Mouse (Mus musculus): ENCODE data around the gene Fam126b. TPM values are rescaled to one million over a fixed set of nuclear protein-coding genes. Genes with fewer than 3 reads are reported as not detected.
"Not testable (repeated sequence)": the region's sequence is repeated elsewhere in the genome, so short reads cannot be mapped to it uniquely, and the experiment has no call there.

Gene Fam126b
- polyA plus RNA-seq, 1 experiment from 2014 or later, result 11.0 TPM

- WGBS, result 80% methylated on average over 1 of the region's 1 CpGs
- Histone ChIP-seq H3K4me3 (replicated peaks) (no peak overlapping the region), H3K9ac (replicated peaks) (no peak overlapping the region), H3K9me3 (no peaks in the 10 kb centered on the region), H3K27me3 (no peaks in the 10 kb centered on the region), H3K4me2 (replicated peaks) (no peak overlapping the region), H3K36me3 (no peaks in the 10 kb centered on the region), H3K4me1 (replicated peaks) (no peaks in the 10 kb centered on the region), H3K27ac (no peak overlapping the region)
- no peak for ATAC-seq
These were observed 24.0 kb upstream of the Fam126b start for GRCm38 (mm10) chr1:58610166-58610565.

DNA sequence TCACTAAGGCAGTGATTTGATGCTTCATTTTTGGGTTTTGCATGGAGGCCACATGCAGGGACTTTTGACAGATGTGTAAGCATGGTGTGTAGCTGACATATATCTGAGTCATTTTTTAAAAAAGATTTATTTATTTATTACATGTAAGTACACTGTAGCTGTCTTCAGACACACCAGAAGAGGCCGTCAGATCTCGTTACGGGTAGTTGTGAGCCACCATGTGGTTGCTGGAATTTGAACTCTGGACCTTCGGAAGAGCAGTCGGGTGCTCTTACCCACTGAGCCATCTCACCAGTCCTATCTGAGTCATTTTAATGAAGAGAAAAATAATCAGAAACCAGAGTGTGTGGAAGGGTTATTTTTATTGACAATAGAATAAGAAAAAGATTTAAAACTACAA lies 23.5 kb upstream of the Fam126b start:
- not testable (repeated sequence) for H3K9ac ChIP-seq (replicated peaks); H3K27ac ChIP-seq; H3K4me2 ChIP-seq (replicated peaks); H3K36me3 ChIP-seq; H3K4me3 ChIP-seq (replicated peaks); H3K9me3 ChIP-seq; H3K4me1 ChIP-seq (replicated peaks); ATAC-seq; H3K27me3 ChIP-seq
- WGBS, result 92% methylated on average over 5 of the region's 5 CpGs

GRCm38 (mm10) chr1:58603738-58604137 lies 17.6 kb upstream of the Fam126b start:
- H3K4me2 ChIP-seq (replicated peaks), result no peak overlapping the region
- H3K9me3 ChIP-seq, result no peaks in the 10 kb centered on the region
- H3K27ac ChIP-seq, result no peak overlapping the region
- no peaks in the 10 kb centered on the region for H3K4me1 ChIP-seq (replicated peaks)
- no peak overlapping the region for H3K9ac ChIP-seq (replicated peaks)
- no peak overlapping the region for H3K4me3 ChIP-seq (replicated peaks)
- no peaks in the 10 kb centered on the region for H3K36me3 ChIP-seq
- WGBS, result 84% methylated on average over 4 of the region's 4 CpGs
- H3K27me3 ChIP-seq, result no peaks in the 10 kb centered on the region
- ATAC-seq, result no peak

DNA sequence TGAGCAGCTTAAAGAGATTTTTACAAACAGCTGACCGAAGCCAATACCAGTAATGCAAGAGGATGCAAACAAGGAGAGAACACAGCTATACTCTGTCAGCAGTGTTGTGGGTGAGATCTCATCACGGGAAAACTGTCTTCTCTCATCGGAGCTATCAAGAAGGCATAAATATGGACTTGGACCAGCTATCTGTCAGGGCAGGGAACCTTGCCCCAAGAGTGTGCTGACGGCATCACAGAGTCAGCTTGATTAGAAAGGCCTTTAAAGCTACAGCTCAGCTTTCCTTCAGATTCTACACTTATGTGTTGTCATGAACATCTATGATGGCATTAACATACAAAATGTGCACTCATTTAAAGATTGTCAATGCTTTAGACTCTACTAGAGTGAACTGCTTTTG lies 16.6 kb upstream of the Fam126b start:
- H3K4me2 ChIP-seq (replicated peaks), result no peak overlapping the region
- H3K27me3 ChIP-seq, result no peaks in the 10 kb centered on the region
- H3K9me3 ChIP-seq, result no peaks in the 10 kb centered on the region
- H3K4me3 ChIP-seq (replicated peaks), result no peak overlapping the region
- 87% methylated on average over 4 of the region's 4 CpGs for WGBS
- H3K4me1 ChIP-seq (replicated peaks), result no peaks in the 10 kb centered on the region
- no peak overlapping the region for H3K27ac ChIP-seq
- H3K36me3 ChIP-seq, result no peaks in the 10 kb centered on the region
- ATAC-seq, result no peak
- no peak overlapping the region for H3K9ac ChIP-seq (replicated peaks)

GRCm38 (mm10) chr1:58587491-58587890 lies 1.4 kb upstream of the Fam126b start:
- peak overlapping the region; percentile 89 for H3K4me3 ChIP-seq (replicated peaks)

GRCm38 (mm10) chr1:58585373-58586170 lies 551 bp downstream of the Fam126b start:
- H3K27me3 ChIP-seq, result no peaks in the 10 kb centered on the region
- peak; percentile 89 for ATAC-seq
- peaks cover 17% of the 10 kb centered on the region for H3K4me1 ChIP-seq (replicated peaks)
- WGBS, result 7% methylated on average over 34 of the region's 36 CpGs
- no peaks in the 10 kb centered on the region for H3K9me3 ChIP-seq
- peak overlapping the region; percentile 87 for H3K4me2 ChIP-seq (replicated peaks)
- peak overlapping the region; percentile 53; the same call in 1 of the 2 replicates for H3K27ac ChIP-seq
- H3K9ac ChIP-seq (replicated peaks), result peak overlapping the region; percentile 92
- H3K4me3 ChIP-seq (replicated peaks), result peak overlapping the region; percentile 89
- no peaks in the 10 kb centered on the region; the same call in 1 of the 2 replicates for H3K36me3 ChIP-seq

More at GRCm38 (mm10) chr1:58587491-58587890, 1.4 kb upstream of the Fam126b start:
- Histone ChIP-seq H3K4me1 (replicated peaks) (peaks cover 17% of the 10 kb centered on the region), H3K9me3 (no peaks in the 10 kb centered on the region), H3K27ac (no peak overlapping the region), H3K9ac (replicated peaks) (no peak overlapping the region), H3K4me2 (replicated peaks) (peak overlapping the region; percentile 71), H3K36me3 (peaks cover 7% of the 10 kb centered on the region), H3K27me3 (no peaks in the 10 kb centered on the region)
- no peak for ATAC-seq
- 94% methylated on average over 1 of the region's 1 CpGs for WGBS

GRCm38 (mm10) chr1:58584271-58584670 lies 1.9 kb downstream of the Fam126b start:
- no peak overlapping the region for H3K9ac ChIP-seq (replicated peaks)
- H3K4me3 ChIP-seq (replicated peaks), result no peak overlapping the region
- H3K9me3 ChIP-seq, result no peaks in the 10 kb centered on the region
- peaks cover 17% of the 10 kb centered on the region for H3K4me1 ChIP-seq (replicated peaks)
- no peaks in the 10 kb centered on the region; the same call in 1 of the 2 replicates for H3K36me3 ChIP-seq
- H3K27me3 ChIP-seq, result no peaks in the 10 kb centered on the region
- 84% methylated on average over 1 of the region's 1 CpGs for WGBS
- no peak for ATAC-seq
- no peak overlapping the region for H3K27ac ChIP-seq
- H3K4me2 ChIP-seq (replicated peaks), result no peak overlapping the region

DNA sequence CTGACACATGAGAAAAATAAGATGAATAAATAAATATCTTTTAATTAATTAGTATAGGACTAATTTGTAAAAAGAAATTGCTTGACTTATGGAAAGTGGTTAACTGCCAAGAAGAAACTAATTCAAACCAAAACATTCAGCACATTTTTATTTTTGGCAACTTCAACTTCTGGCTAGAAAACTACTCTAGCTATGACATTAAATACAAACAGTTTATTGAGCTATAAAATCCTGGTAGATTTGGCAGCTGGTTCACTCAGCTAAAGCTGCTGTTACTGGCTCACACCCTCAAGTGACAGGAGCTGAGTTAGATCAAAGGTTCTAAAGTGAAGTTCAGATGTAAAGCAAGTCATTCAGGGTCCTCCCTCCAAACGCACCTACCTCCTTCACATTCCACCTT lies 3.5 kb downstream of the Fam126b start:
- no peak for ATAC-seq
- WGBS, result 93% methylated on average over 1 of the region's 1 CpGs
- Histone ChIP-seq H3K27me3 (no peaks in the 10 kb centered on the region), H3K36me3 (no peaks in the 10 kb centered on the region), H3K9ac (replicated peaks) (no peak overlapping the region), H3K4me1 (replicated peaks) (peaks cover 17% of the 10 kb centered on the region), H3K27ac (no peak overlapping the region), H3K4me3 (replicated peaks) (no peak overlapping the region), H3K4me2 (replicated peaks) (no peak overlapping the region), H3K9me3 (no peaks in the 10 kb centered on the region)

GRCm38 (mm10) chr1:58579179-58579578 lies 6.9 kb downstream of the Fam126b start:
- H3K9me3 ChIP-seq, result no peaks in the 10 kb centered on the region
- H3K36me3 ChIP-seq, result no peaks in the 10 kb centered on the region
- H3K27ac ChIP-seq, result no peak overlapping the region
- 91% methylated on average over 2 of the region's 2 CpGs for WGBS
- no peak overlapping the region for H3K4me3 ChIP-seq (replicated peaks)
- no peaks in the 10 kb centered on the region for H3K4me1 ChIP-seq (replicated peaks)
- no peak overlapping the region for H3K4me2 ChIP-seq (replicated peaks)
- no peak overlapping the region for H3K9ac ChIP-seq (replicated peaks)
- no peaks in the 10 kb centered on the region for H3K27me3 ChIP-seq
- ATAC-seq, result no peak

GRCm38 (mm10) chr1:58570437-58570836 lies 15.7 kb downstream of the Fam126b start:
- 55% methylated on average over 4 of the region's 4 CpGs for WGBS
- Histone ChIP-seq H3K36me3 (no peaks in the 10 kb centered on the region), H3K9ac (replicated peaks) (no peak overlapping the region), H3K4me2 (replicated peaks) (no peak overlapping the region), H3K27me3 (no peaks in the 10 kb centered on the region), H3K27ac (no peak overlapping the region), H3K4me3 (replicated peaks) (no peak overlapping the region), H3K9me3 (no peaks in the 10 kb centered on the region), H3K4me1 (replicated peaks) (peaks cover 4% of the 10 kb centered on the region; the same call in 1 of the 2 replicates)
- ATAC-seq, result no peak

GRCm38 (mm10) chr1:58568456-58569130 lies 17.5 kb downstream of the Fam126b start:
- Histone ChIP-seq H3K4me1 (replicated peaks) (peaks cover 4% of the 10 kb centered on the region; the same call in 1 of the 2 replicates), H3K4me3 (replicated peaks) (no peak overlapping the region), H3K27ac (no peak overlapping the region), H3K9me3 (no peaks in the 10 kb centered on the region), H3K36me3 (no peaks in the 10 kb centered on the region), H3K9ac (replicated peaks) (no peak overlapping the region), H3K4me2 (replicated peaks) (no peak overlapping the region), H3K27me3 (no peaks in the 10 kb centered on the region)
- no peak for ATAC-seq

GRCm38 (mm10) chr1:58566621-58567020 lies 19.5 kb downstream of the Fam126b start:
- Histone ChIP-seq H3K9me3 (no peaks in the 10 kb centered on the region), H3K27ac (no peak overlapping the region), H3K36me3 (peaks cover 11% of the 10 kb centered on the region), H3K9ac (replicated peaks) (no peak overlapping the region), H3K4me2 (replicated peaks) (no peak overlapping the region), H3K4me3 (replicated peaks) (no peak overlapping the region), H3K27me3 (no peaks in the 10 kb centered on the region), H3K4me1 (replicated peaks) (peaks cover 4% of the 10 kb centered on the region; the same call in 1 of the 2 replicates)
- ATAC-seq, result no peak
